Mouse (Mus musculus) heart, embryonic 14.5 days (tissue): ENCODE results near the gene Abcf3. TPM values are rescaled to one million over a fixed set of nuclear protein-coding genes. Genes with fewer than 3 reads are reported as not detected.

ENCODE experiments used
- ATAC-seq: fragments of 200-750 bp; cut with Nextera tagmentation; 2 replicates; pipeline ENCODE4 v1.8.0; 2017; ENCODE audit warnings: low read depth, moderate TSS enrichment; ENCODE audit not compliant: insufficient number of reproducible peaks, insufficient read depth, low FRiP score
- H3K27ac ChIP-seq, 2 experiments: fragments of 200-500 bp in 1 of 2; fragments of 300-500 bp in 1 of 2; sonication (generic) in 1 of 2; replicated peaks in 1 of 2; 2 replicates each; pipeline ENCODE4 v1.5.1; 2012 to 2014; ENCODE audit warnings: low read depth in 2 of 2, low read length in 2 of 2, control low read depth in 1 of 2, mild to moderate bottlenecking in 1 of 2, mixed read lengths in 1 of 2; ENCODE audit not compliant: control insufficient read depth in 1 of 2, insufficient read depth in 1 of 2
- H3K27me3 ChIP-seq: fragments of 300-500 bp; sonication (generic); 2 replicates; pipeline ENCODE4 v1.6.1; 2014; ENCODE audit warnings: mild to moderate bottlenecking, low read length, control low read depth; ENCODE audit not compliant: control insufficient read depth, insufficient read depth
- H3K36me3 ChIP-seq: fragments of 300-500 bp; sonication (generic); 2 replicates; pipeline ENCODE4 v1.6.1; 2014; ENCODE audit warnings: mild to moderate bottlenecking, control low read depth, low read length, mixed read lengths; ENCODE audit not compliant: control insufficient read depth, insufficient read depth
- H3K4me1 ChIP-seq, 2 experiments: fragments of 200-500 bp in 1 of 2; fragments of 300-500 bp in 1 of 2; sonication (generic) in 1 of 2; 2 replicates each; pipeline ENCODE4 v1.6.1; 2012 to 2014; ENCODE audit warnings: low read length in 2 of 2, control low read depth in 1 of 2, mixed read lengths in 1 of 2; ENCODE audit not compliant: control insufficient read depth in 2 of 2, insufficient read depth in 2 of 2
- H3K4me2 ChIP-seq: fragments of 300-500 bp; sonication (generic); 2 replicates; pipeline ENCODE4 v1.6.1; 2014; ENCODE audit warnings: mild to moderate bottlenecking, low read length
- H3K4me3 ChIP-seq, 2 experiments: fragments of 200-500 bp in 1 of 2; fragments of 300-500 bp in 1 of 2; sonication (generic) in 1 of 2; 2 replicates each; pipeline ENCODE4 v1.5.1; 2012 to 2014; ENCODE audit warnings: low read length in 2 of 2, mild to moderate bottlenecking in 2 of 2, control low read depth in 1 of 2, low read depth in 1 of 2, moderate library complexity in 1 of 2; ENCODE audit not compliant: control insufficient read depth in 1 of 2, insufficient read depth in 1 of 2
- H3K9ac ChIP-seq: fragments of 300-500 bp; sonication (generic); 2 replicates; pipeline ENCODE4 v1.6.1; 2014; ENCODE audit warnings: mild to moderate bottlenecking, low read length
- H3K9me3 ChIP-seq: fragments of 300-500 bp; sonication (generic); 2 replicates; pipeline ENCODE4 v1.6.1; 2016; ENCODE audit warnings: low read length, control low read depth; ENCODE audit not compliant: control insufficient read depth
- WGBS: fragments of 180-500 bp; shearing (Covaris S2); extraction: QIAGEN DNeasy Blood & Tissue Kit; methylation state at CpG from one replicate; pipeline ENCODE4 v1.1.7; 2014; 5-methylcytosine and 5-hydroxymethylcytosine counted together
- polyA plus RNA-seq: library from polyadenylated mRNA; unstranded; fragments of >200 nt; fragmentation: Nextera tagmentation; extraction: Ambion mirVana; gene quantifications from 2 replicates; pipeline ENCODE4 v1.2.1, GENCODE M21; 2014

Gene Abcf3
- polyA plus RNA-seq, 1 experiment from 2014 or later = 37.1 TPM

DNA sequence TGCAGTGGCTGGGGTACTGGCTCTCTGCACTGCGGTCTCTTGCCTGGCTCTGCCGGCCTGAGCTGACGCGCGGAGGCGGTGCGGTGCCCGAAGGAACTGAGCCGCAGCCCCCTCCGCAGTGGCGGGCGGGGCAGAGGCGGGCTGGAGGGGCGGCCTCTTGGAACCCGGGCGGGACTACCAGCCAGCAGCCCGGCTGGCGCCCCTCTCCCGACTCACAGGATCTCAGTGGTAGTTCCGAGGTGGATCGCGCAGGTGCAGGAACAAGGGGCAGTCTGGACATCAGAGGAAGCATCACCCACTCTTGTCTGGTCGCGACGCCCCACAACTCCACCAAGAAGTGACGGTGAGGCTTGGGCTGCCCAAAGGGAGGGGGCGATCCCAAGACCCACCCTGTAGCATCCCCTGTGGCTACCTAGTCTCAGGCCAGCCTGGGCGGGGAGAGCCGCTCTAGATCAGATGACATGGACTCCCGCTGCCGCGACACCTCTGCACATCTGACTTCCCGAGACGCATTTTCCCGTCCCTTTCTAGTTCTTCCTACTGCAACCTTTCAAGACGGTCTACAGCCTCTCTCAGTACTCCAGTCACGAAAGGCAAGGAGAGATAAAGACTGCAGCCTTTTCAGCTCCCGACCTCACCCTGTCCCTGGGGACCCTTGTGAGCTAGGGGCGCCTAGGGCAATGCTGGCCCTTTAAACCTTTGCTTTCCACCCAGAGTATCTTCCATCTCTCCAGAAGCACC, 41.7 kb downstream of the Abcf3 start:
- H3K4me2 ChIP-seq = peak overlapping the region; percentile 88
- H3K9ac ChIP-seq = peak overlapping the region; percentile 48
- peaks cover 63% of the 10 kb centered on the region for H3K27me3 ChIP-seq
- H3K9me3 ChIP-seq = no peaks in the 10 kb centered on the region
- peak overlapping the region; percentile 51 to 52 for H3K4me3 ChIP-seq
- H3K4me1 ChIP-seq = peaks cover 5 to 21% of the 10 kb centered on the region in 2 experiments; a peak in 2 of 4 replicates
- under 1% methylated on average over 36 of the region's 39 CpGs for WGBS
- H3K27ac ChIP-seq = no peak overlapping the region
- no peaks in the 10 kb centered on the region for H3K36me3 ChIP-seq
- peak; percentile 48; the same call in 1 of the 2 replicates for ATAC-seq

DNA sequence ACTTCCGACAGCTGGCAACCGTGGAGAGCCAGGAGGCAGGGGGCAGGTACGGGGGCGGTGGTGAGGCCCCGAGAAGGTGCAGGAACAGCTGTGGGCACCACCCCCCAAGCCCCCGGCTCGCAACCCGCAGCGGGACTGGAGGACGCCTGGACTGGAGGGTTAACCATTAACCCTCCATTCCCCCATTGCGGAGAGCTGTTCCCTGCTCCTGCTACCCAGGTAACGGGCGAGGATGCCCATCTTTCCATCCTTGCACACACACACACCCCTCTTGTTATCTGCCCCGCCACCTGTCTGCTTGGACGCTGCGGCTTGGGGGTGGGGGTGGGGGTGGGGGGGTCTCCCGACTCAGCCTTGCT, 42.3 kb downstream of the Abcf3 start:
- no peaks in the 10 kb centered on the region for H3K36me3 ChIP-seq
- peaks cover 5 to 21% of the 10 kb centered on the region in 2 experiments; a peak in 2 of 4 replicates for H3K4me1 ChIP-seq
- WGBS = 6% methylated on average over 17 of the region's 17 CpGs
- no peak overlapping the region for H3K27ac ChIP-seq
- peaks cover 63% of the 10 kb centered on the region for H3K27me3 ChIP-seq
- H3K4me3 ChIP-seq = peak overlapping the region in 1 of 2 experiments; percentile 52; a peak in 3 of 4 replicates
- ATAC-seq = no peak
- no peak overlapping the region for H3K9ac ChIP-seq
- peak overlapping the region; percentile 88 for H3K4me2 ChIP-seq
- H3K9me3 ChIP-seq = no peaks in the 10 kb centered on the region

- Histone ChIP-seq H3K36me3 (no peaks in the 10 kb centered on the region), H3K27me3 (peaks cover 63% of the 10 kb centered on the region), H3K27ac (no peak overlapping the region), H3K9me3 (no peaks in the 10 kb centered on the region), H3K9ac (no peak overlapping the region), H3K4me2 (peak overlapping the region; percentile 88), H3K4me3 (peak overlapping the region; percentile 8 to 52; a peak in 2 of 4 replicates), H3K4me1 (peaks cover 5 to 21% of the 10 kb centered on the region in 2 experiments; a peak in 2 of 4 replicates)
- no peak for ATAC-seq
- WGBS = 7% methylated on average over 47 of the region's 48 CpGs
Measured at GRCm38 (mm10) chr16:20591076-20591705, 42.8 kb downstream of the Abcf3 start.

GRCm38 (mm10) chr16:20595060-20595673, 46.8 kb downstream of the Abcf3 start:
- Histone ChIP-seq H3K9me3 (no peaks in the 10 kb centered on the region), H3K36me3 (no peaks in the 10 kb centered on the region), H3K27ac (no peak overlapping the region), H3K9ac (no peak overlapping the region), H3K4me3 (no peak overlapping the region), H3K27me3 (peaks cover 40% of the 10 kb centered on the region), H3K4me2 (no peak overlapping the region), H3K4me1 (peaks cover under 1 to 10% of the 10 kb centered on the region in 2 experiments; a peak in 2 of 4 replicates)
- WGBS = 59% methylated on average over 7 of the region's 7 CpGs
- ATAC-seq = no peak

DNA sequence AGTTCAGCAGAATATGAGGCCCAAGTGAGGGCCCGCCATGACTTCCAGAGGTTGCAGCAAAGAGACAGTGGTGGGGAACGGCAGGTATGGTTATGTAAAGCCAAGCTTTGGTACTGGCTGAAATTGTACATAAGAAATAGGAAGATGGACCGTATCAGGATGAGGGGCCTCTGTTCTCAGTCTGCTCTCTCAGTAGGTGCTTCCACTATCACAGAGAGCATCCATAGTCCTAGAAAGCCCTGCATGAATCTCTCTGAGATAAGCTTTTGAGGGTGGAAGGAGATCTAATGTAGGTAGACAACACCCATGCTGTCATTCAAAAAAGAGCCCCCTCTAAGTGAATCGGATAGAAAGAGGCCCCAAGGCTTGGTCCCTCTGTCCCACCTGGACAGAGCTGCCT, 47.4 kb downstream of the Abcf3 start:
- no peak overlapping the region for H3K9ac ChIP-seq
- H3K4me3 ChIP-seq = no peak overlapping the region
- no peaks in the 10 kb centered on the region for H3K36me3 ChIP-seq
- H3K27me3 ChIP-seq = peaks cover 34% of the 10 kb centered on the region
- ATAC-seq = no peak
- H3K9me3 ChIP-seq = no peaks in the 10 kb centered on the region
- H3K4me2 ChIP-seq = no peak overlapping the region
- peaks cover 0 to 5% of the 10 kb centered on the region in 2 experiments; a peak in 1 of 4 replicates for H3K4me1 ChIP-seq
- H3K27ac ChIP-seq = no peak overlapping the region
- WGBS = 71% methylated on average over 4 of the region's 4 CpGs

DNA sequence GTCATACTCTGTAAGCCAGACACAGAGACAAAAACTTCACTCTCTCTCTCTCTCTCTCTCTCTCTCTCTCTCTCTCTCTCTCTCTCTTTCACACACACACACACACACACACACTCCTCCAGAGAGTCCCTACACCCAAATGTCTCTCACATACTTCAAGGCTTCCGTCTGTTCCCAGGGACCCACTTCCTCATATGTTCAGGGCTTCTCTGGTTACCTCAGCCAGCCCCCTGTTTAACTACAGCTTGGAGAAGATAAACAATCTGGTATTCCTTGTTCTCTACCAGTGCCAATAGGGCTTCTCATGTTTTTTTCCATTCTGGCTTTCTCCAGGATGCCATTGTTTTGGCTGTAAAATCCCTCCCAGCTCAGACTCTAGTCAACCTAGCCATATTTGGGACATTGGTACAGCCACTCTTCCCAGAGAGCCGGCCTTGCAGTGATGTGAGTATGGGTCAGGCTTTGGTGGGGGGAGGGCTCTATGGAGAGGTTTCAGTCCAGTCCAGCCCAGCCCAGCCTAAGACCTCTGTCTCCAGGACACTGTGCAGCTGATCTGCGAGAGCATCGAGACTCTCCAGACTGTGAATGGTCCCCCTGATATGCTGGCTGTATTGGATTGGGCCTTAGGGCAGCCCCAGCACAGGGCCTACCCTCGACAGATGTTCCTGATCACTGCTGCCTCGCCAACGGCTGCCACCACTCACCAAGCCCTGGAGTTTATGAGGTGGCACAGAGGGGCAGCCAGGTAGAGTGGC, 48.5 kb downstream of the Abcf3 start:
- Histone ChIP-seq H3K4me2 (no peak overlapping the region), H3K36me3 (no peaks in the 10 kb centered on the region), H3K4me3 (no peak overlapping the region), H3K9ac (no peak overlapping the region), H3K4me1 (no peaks in the 10 kb centered on the region), H3K27ac (no peak overlapping the region), H3K27me3 (peaks cover 23% of the 10 kb centered on the region), H3K9me3 (no peaks in the 10 kb centered on the region)
- WGBS = 54% methylated on average over 7 of the region's 7 CpGs
- no peak for ATAC-seq

DNA sequence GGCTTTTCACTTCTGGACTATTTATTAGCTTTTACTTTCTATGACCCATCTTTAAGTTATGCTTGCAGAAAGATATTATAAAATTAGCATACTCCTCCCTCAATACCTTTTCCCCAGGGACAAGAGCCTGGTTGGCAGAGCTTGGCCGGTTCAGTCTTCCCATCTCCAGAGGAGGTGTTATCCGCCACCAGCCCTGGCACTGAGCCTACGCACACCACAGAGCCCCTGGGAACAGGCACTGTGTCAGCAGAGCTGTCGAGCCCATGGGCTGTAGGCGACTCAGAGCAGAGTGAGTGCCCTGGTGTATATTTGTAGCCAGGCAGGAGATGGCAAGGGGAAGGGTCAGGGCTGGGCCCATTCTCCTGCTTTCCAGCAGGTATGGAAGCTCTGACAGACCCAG, 52.1 kb downstream of the Abcf3 start:
- peaks cover 10% of the 10 kb centered on the region for H3K36me3 ChIP-seq
- WGBS = 64% methylated on average over 5 of the region's 5 CpGs

More for the DNA sequence above, 52.1 kb downstream of the Abcf3 start:
- Histone ChIP-seq H3K9ac (no peak overlapping the region), H3K9me3 (no peaks in the 10 kb centered on the region), H3K27ac (no peak overlapping the region), H3K4me1 (no peaks in the 10 kb centered on the region), H3K27me3 (no peaks in the 10 kb centered on the region; the same call in 1 of the 2 replicates), H3K4me2 (no peak overlapping the region), H3K4me3 (no peak overlapping the region)
- ATAC-seq = no peak
